Mouse (Mus musculus) Muller cell, postnatal 12 days (primary cell): ENCODE results near the gene Cdh5.
"Not testable (repeated sequence)": the region's sequence is repeated elsewhere in the genome, so short reads cannot be mapped to it uniquely, and the experiment has no call there.

Experiments used
- DNase-seq: peaks from one replicate; pipeline ENCODE4 v3.0.0-alpha.2; 2015; ENCODE audit errors: inconsistent ontology term

Gene Cdh5

GRCm38 (mm10) chr8:104090993-104091900 is 10.2 kb upstream of the Cdh5 start:
- DNase-seq: peak; percentile 11

GRCm38 (mm10) chr8:104093336-104093735 is 8.1 kb upstream of the Cdh5 start:
- no peak for DNase-seq

- no peak for DNase-seq
These were observed 5.8 kb upstream of the Cdh5 start for GRCm38 (mm10) chr8:104095595-104095994.

GRCm38 (mm10) chr8:104096644-104097043 is 4.8 kb upstream of the Cdh5 start:
- DNase-seq: no peak

- DNase-seq: peak; percentile 12
These were observed 2.6 kb upstream of the Cdh5 start for GRCm38 (mm10) chr8:104098671-104099346.

- DNase-seq: peak; percentile 55
These were observed 1.9 kb upstream of the Cdh5 start for GRCm38 (mm10) chr8:104099347-104100099.

- not testable (repeated sequence) for DNase-seq
These were observed 701 bp upstream of the Cdh5 start for GRCm38 (mm10) chr8:104100724-104101123.

- DNase-seq: no peak
These were observed 2.0 kb downstream of the Cdh5 start for GRCm38 (mm10) chr8:104103462-104103861.

- peak; percentile 20 for DNase-seq
These were observed 4.3 kb downstream of the Cdh5 start for GRCm38 (mm10) chr8:104105768-104106167.

GRCm38 (mm10) chr8:104106276-104106946 is 5.0 kb downstream of the Cdh5 start:
- peak; percentile 72 for DNase-seq

GRCm38 (mm10) chr8:104107111-104107510 is 5.7 kb downstream of the Cdh5 start:
- DNase-seq: peak; percentile 92

GRCm38 (mm10) chr8:104108048-104108447 is 6.6 kb downstream of the Cdh5 start:
- DNase-seq: peak; percentile 45

- DNase-seq: no peak
These were observed 9.2 kb downstream of the Cdh5 start for GRCm38 (mm10) chr8:104110498-104111134.

- DNase-seq: peak; percentile 33
These were observed 20.4 kb downstream of the Cdh5 start for GRCm38 (mm10) chr8:104121640-104122416.

GRCm38 (mm10) chr8:104123080-104123657 is 21.7 kb downstream of the Cdh5 start:
- DNase-seq: no peak

- DNase-seq: no peak
These were observed 23.1 kb downstream of the Cdh5 start for GRCm38 (mm10) chr8:104124534-104124933.

- no peak for DNase-seq
These were observed 25.9 kb downstream of the Cdh5 start for GRCm38 (mm10) chr8:104127160-104127883.

GRCm38 (mm10) chr8:104130916-104131315 is 29.5 kb downstream of the Cdh5 start:
- DNase-seq: no peak

- DNase-seq: peak; percentile 34
These were observed 30.1 kb downstream of the Cdh5 start for GRCm38 (mm10) chr8:104131414-104131975.
